ENCODE assay signal across 10 mouse cellular contexts in genomic region chr17:47988811-47989210, GRCm38 (mm10). TPM values are rescaled to one million over a fixed set of nuclear protein-coding genes. Genes with fewer than 3 reads are reported as not detected.
DNase-seq lines count a peak whose midpoint lies in the region; ATAC-seq and TF ChIP-seq lines count a peak whose summit lies in the region.
"Had no signal": no experiment of that assay in that cellular context is flagged by ENCODE, and none has a peak within 500 bp of the region (broad histone marks: within the 10 kb centered on the region; RNA-seq: fewer than 3 reads in every experiment).

No protein-coding gene starts in this region.

- ATAC-seq in lung, embryonic 14.5 days (ENCODE audit: insufficient read depth): peak; percentile 73
- ATAC-seq in megakaryocyte-erythroid progenitor cell, adult 5-6 weeks (replicated peaks; ENCODE audit: low FRiP score, low TSS enrichment, poor library complexity, severe bottlenecking): 0 out of 2 replicates have a peak, but pooled peaks have one; percentile 22
- ATAC-seq in forebrain, embryonic 14.5 days: no peak
- ATAC-seq: Patski had no signal

- no peaks in the 10 kb centered on the region for H3K36me3 ChIP-seq in lung, embryonic 14.5 days (ENCODE audit: insufficient read depth)
- no peaks in the 10 kb centered on the region for H3K36me3 ChIP-seq in forebrain, embryonic 14.5 days (ENCODE audit: control insufficient read depth, insufficient read depth, low read length)

- 18% methylated on average over 8 of the region's 8 CpGs for WGBS in lung, embryonic 14.5 days
- 57% methylated on average over 8 of the region's 8 CpGs for WGBS in forebrain, embryonic 14.5 days

- no peak overlapping the region for H3K4me2 ChIP-seq in lung, embryonic 14.5 days
- H3K4me2 ChIP-seq in forebrain, embryonic 14.5 days (ENCODE audit: low read length): no peak overlapping the region

- H3K4me3 ChIP-seq in lung, embryonic 14.5 days (ENCODE audit: low read depth, low read length): no peak overlapping the region
- H3K4me3 ChIP-seq in forebrain, embryonic 14.5 days (ENCODE audit: low read depth, low read length): no peak overlapping the region

- peak overlapping the region; percentile 54; the same call in 1 of the 2 replicates for H3K27ac ChIP-seq in lung, embryonic 14.5 days (ENCODE audit: low read depth)
- H3K27ac ChIP-seq in forebrain, embryonic 14.5 days (ENCODE audit: low read depth, low read length): no peak overlapping the region
- H3K27ac ChIP-seq: kidney, postnatal 0 days had no signal

- H3K4me1 ChIP-seq in lung, embryonic 14.5 days (ENCODE audit: insufficient read depth): peaks cover 22% of the 10 kb centered on the region
- H3K4me1 ChIP-seq in forebrain, embryonic 14.5 days (ENCODE audit: control insufficient read depth, insufficient read depth, low read length): peaks cover 14% of the 10 kb centered on the region

- TF ChIP-seq CTCF in lung, embryonic 14.5 days (IDR thresholded peaks at IDR 0.05; ENCODE audit: low read depth): no peak

- DNase-seq in lung, embryonic 14.5 days: peak; percentile 82
- DNase-seq in lung, adult 18-20 months: no peak
- peak; percentile 76 for DNase-seq in embryo, embryonic 9.5 days (ENCODE audit: extremely low spot score)
- peak; percentile 16 for DNase-seq in gastrocnemius, adult 18-20 months (ENCODE audit: low spot score)
- no peak for DNase-seq in forebrain, embryonic 14.5 days (ENCODE audit: low spot score)
- no peak for DNase-seq in frontal cortex, postnatal 25 days (ENCODE audit: low spot score in 2 of 2)

- H3K9me3 ChIP-seq in lung, embryonic 14.5 days (ENCODE audit: low read depth, low read length): no peaks in the 10 kb centered on the region
- no peaks in the 10 kb centered on the region for H3K9me3 ChIP-seq in forebrain, embryonic 14.5 days (replicated peaks; ENCODE audit: control insufficient read depth, low read length)

- H3K27me3 ChIP-seq in lung, embryonic 14.5 days (ENCODE audit: insufficient read depth, low read length): no peaks in the 10 kb centered on the region
- no peaks in the 10 kb centered on the region for H3K27me3 ChIP-seq in forebrain, embryonic 14.5 days (replicated peaks; ENCODE audit: control insufficient read depth, insufficient read depth, low read length)
- H3K27me3 ChIP-seq: Patski had no signal

- H3K9ac ChIP-seq in lung, embryonic 14.5 days: no peak overlapping the region
- H3K9ac ChIP-seq in forebrain, embryonic 14.5 days (ENCODE audit: low read length): no peak overlapping the region

RNA-seq across cellular contexts. Expression of gene 1700122O11Rik, which starts 49.3 kb away (rescaled TPM):
- not detected in 2 replicates for polyA plus RNA-seq in lung, embryonic 14.5 days (2014; fragmentation: Nextera tagmentation; extraction: Ambion mirVana)
- not detected for total RNA-seq in gastrocnemius, adult 18-20 months (2021)
- total RNA-seq in megakaryocyte-erythroid progenitor cell, adult 5-6 weeks (2014; fragmentation: Nextera tagmentation): not detected in 2 replicates
- not detected in 2 replicates for total RNA-seq in megakaryocyte-erythroid progenitor cell, adult 5-6 weeks (2017)
- polyA plus RNA-seq in forebrain, embryonic 14.5 days (2014; fragmentation: Nextera tagmentation; extraction: Ambion mirVana): not detected in 2 replicates
- polyA plus RNA-seq: kidney, postnatal 0 days; Patski; stomach, embryonic 16.5 days had no signal

Comparison
In these comparisons a context has a peak if more than half of its experiments do, and no peak if none do; other contexts are left out.
1. DNase-seq: peak in lung, embryonic 14.5 days (single experiment), embryo, embryonic 9.5 days (single experiment) and gastrocnemius, adult 18-20 months (single experiment); none in lung, adult 18-20 months (0 of 2), forebrain, embryonic 14.5 days (single experiment) and frontal cortex, postnatal 25 days (0 of 2).